ENCODE assay signal across 14 mouse cellular contexts in the genomic region with DNA sequence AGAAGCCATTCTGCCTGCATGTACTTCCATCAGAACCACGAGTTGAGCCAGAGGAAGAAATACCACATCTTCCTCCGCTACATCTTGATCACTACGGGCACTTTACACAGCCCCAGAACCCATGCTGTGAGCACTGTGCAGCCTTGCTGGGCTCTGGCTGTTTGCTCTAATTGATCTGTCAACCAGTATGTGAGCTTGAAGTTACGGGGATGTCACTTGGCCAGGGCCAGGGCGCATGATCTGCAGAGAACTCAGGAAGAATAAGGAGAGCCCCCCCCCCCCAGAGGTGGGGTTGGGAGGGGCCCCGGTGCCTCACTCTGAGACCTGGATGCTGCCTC. TPM values are rescaled to one million over a fixed set of nuclear protein-coding genes. Genes with fewer than 3 reads are reported as not detected.
DNase-seq lines count a peak whose midpoint lies in the region; ATAC-seq lines count a peak whose summit lies in the region.
"Had no signal": no experiment of that assay in that cellular context is flagged by ENCODE, and none has a peak within 500 bp of the region (broad histone marks: within the 10 kb centered on the region; RNA-seq: fewer than 3 reads in every experiment).

No protein-coding gene starts in this region.

- H3K4me2 ChIP-seq in heart, embryonic 11.5 days, result no peak overlapping the region
- no peak overlapping the region for H3K4me2 ChIP-seq in midbrain, embryonic 11.5 days
- H3K4me2 ChIP-seq: neural tube, embryonic 12.5 days had no signal

- no peaks in the 10 kb centered on the region for H3K27me3 ChIP-seq in heart, embryonic 11.5 days (ENCODE audit: control insufficient read depth, insufficient read depth, low read length)
- no peaks in the 10 kb centered on the region for H3K27me3 ChIP-seq in midbrain, embryonic 11.5 days (ENCODE audit: control insufficient read depth, insufficient read depth, low read length)
- H3K27me3 ChIP-seq: neural tube, embryonic 12.5 days had no signal

- peaks cover 38% of the 10 kb centered on the region for H3K4me1 ChIP-seq in heart, embryonic 11.5 days (ENCODE audit: control insufficient read depth, insufficient read depth, low read length)
- H3K4me1 ChIP-seq in midbrain, embryonic 11.5 days (ENCODE audit: control insufficient read depth, insufficient read depth, low read length), result peaks cover 6% of the 10 kb centered on the region

- H3K9ac ChIP-seq in heart, embryonic 11.5 days (ENCODE audit: low read depth, low read length), result no peak overlapping the region
- H3K9ac ChIP-seq in midbrain, embryonic 11.5 days (ENCODE audit: low read length), result no peak overlapping the region
- H3K9ac ChIP-seq: neural tube, embryonic 12.5 days had no signal

- peak overlapping the region; percentile 12; the same call in 1 of the 2 replicates for H3K27ac ChIP-seq in heart, embryonic 11.5 days (ENCODE audit: low read depth, low read length)
- no peak overlapping the region for H3K27ac ChIP-seq in midbrain, embryonic 11.5 days (ENCODE audit: low read depth, low read length)
- H3K27ac ChIP-seq: macrophage; neural tube, embryonic 12.5 days had no signal

- DNase-seq in heart, adult 9 months (ENCODE audit: low spot score in 2 of 2), result no peak
- DNase-seq in Muller cell, postnatal 12 days (ENCODE audit: inconsistent ontology term), result peak; percentile 30
- DNase-seq in embryo, embryonic 9.5 days (ENCODE audit: extremely low spot score), result peak; percentile 15
- DNase-seq in midbrain, embryonic 11.5 days (ENCODE audit: low spot score, missing footprints), result no peak
- DNase-seq in layer of hippocampus, postnatal 10 days (ENCODE audit: low spot score in 2 of 2), result no peak
- DNase-seq in kidney, adult 8-10 months, result no peak
- DNase-seq: cerebellum, adult 9-10 months; heart, adult 11 months; heart, postnatal 14 days; kidney, adult 11 months; right cerebral cortex, postnatal 14 days had no signal

- no peak overlapping the region for H3K4me3 ChIP-seq in heart, embryonic 11.5 days (ENCODE audit: low read depth, low read length)
- no peak overlapping the region for H3K4me3 ChIP-seq in midbrain, embryonic 11.5 days (ENCODE audit: low read depth, low read length)
- H3K4me3 ChIP-seq: neural tube, embryonic 12.5 days had no signal

- WGBS in heart, embryonic 11.5 days (ENCODE audit: insufficient replicate concordance), result 49% methylated on average over 6 of the region's 6 CpGs
- 17% methylated on average over 6 of the region's 6 CpGs for WGBS in midbrain, embryonic 11.5 days

- 0 out of 2 replicates have a peak, but pooled peaks have one; percentile 39 for ATAC-seq in heart, embryonic 11.5 days (replicated peaks; ENCODE audit: insufficient number of reproducible peaks, low FRiP score, low TSS enrichment)
- ATAC-seq in midbrain, embryonic 11.5 days (ENCODE audit: low FRiP score), result peak; percentile 59; the same call in 1 of the 2 replicates

- no peaks in the 10 kb centered on the region for H3K9me3 ChIP-seq in heart, embryonic 11.5 days (replicated peaks; ENCODE audit: control insufficient read depth, low read length)
- H3K9me3 ChIP-seq in midbrain, embryonic 11.5 days (ENCODE audit: control insufficient read depth, low read length), result no peaks in the 10 kb centered on the region

- H3K36me3 ChIP-seq in heart, embryonic 11.5 days (ENCODE audit: control insufficient read depth, insufficient read depth, low read length), result no peaks in the 10 kb centered on the region
- no peaks in the 10 kb centered on the region for H3K36me3 ChIP-seq in midbrain, embryonic 11.5 days (ENCODE audit: control insufficient read depth, insufficient read depth, low read length)
- H3K36me3 ChIP-seq: neural tube, embryonic 12.5 days had no signal

RNA-seq across cellular contexts. Expression of gene Nos1ap, which starts 13.0 kb away (rescaled TPM):
- 15.5 and 20.9 TPM in 2 replicates for polyA plus RNA-seq in heart, embryonic 11.5 days (2014; fragmentation: Nextera tagmentation; extraction: Ambion mirVana)
- 5.7 and 7.8 TPM in 2 replicates for polyA plus RNA-seq in midbrain, embryonic 11.5 days (2014; fragmentation: Nextera tagmentation; extraction: Ambion mirVana)
- 10 to 100 TPM; 83.9 to 88.5 TPM for total RNA-seq in layer of hippocampus, postnatal 10 days (2021)

Comparison
In these comparisons a context has a peak if more than half of its experiments do, and no peak if none do; other contexts are left out.
1. DNase-seq: peak in Muller cell, postnatal 12 days (single experiment) and embryo, embryonic 9.5 days (single experiment); none in heart, adult 9 months (0 of 2), midbrain, embryonic 11.5 days (single experiment), layer of hippocampus, postnatal 10 days (0 of 2) and kidney, adult 8-10 months (0 of 2).